Mouse (Mus musculus) right cerebral cortex, adult 18-20 months (tissue): ENCODE measurements around the gene Slc38a1.

Source experiments
- DNase-seq: peaks from one replicate; pipeline ENCODE4 v3.0.0; 2022; ENCODE audit warnings: mixed read lengths

Gene Slc38a1

DNA sequence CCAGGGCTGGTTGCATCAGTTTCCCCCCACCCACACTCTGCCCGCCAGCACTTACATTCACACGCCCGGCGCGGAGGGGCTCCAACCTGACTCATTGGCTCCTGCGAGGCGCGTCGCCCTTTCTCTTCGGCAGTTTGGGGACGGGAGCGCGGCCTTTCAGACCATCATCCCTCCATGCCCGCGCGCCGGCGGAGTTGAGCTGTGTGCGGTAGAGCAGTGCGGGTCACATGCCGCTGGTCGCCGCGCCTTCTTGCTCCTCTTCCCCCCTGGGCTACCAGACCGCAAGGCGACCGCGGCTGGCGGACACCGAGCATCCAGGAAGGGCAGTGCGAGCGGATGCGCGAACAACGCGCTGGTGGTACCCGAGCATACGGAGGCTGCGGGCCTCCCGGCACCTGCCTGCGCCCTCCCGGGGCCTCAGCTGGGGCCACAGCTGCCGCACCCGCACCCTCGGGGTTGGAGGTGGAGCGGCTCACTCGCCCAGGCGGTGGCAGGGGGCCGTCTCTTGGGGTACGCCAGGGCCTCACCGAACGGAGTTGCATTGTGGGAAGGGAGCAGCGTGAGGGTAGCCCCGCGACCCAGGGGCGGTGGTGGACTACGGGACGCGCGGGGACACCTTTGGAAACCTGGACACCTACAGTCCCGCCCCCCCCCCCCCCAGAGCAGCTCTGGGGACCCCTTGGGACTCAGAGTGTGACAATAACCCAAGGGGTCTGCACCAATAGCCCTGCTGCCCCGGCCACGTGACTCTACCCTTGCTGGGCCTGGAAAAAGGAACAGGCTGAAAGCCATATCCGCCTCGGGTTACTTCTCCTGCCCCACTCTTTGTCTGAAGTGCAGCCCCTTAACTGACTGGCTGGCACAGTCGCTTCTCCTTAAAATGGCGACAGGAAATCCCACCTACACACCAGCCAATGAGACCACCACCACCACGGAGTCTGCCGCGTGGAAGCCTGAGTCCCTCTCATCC, at the start of gene Slc38a1:
Gene Slc38a1, minus strand, starts transcription at position 478 of the 970 bp plus-strand sequence.
- DNase-seq, result peak; percentile 58

- DNase-seq, result no peak
These were observed 49.7 kb upstream of the Slc38a1 start for GRCm38 (mm10) chr15:96692401-96692800.

- DNase-seq, result no peak
These were observed 48.7 kb upstream of the Slc38a1 start for GRCm38 (mm10) chr15:96691381-96691780.

- peak; percentile 51 for DNase-seq
These were observed 48.1 kb upstream of the Slc38a1 start for GRCm38 (mm10) chr15:96690829-96691228.

DNA sequence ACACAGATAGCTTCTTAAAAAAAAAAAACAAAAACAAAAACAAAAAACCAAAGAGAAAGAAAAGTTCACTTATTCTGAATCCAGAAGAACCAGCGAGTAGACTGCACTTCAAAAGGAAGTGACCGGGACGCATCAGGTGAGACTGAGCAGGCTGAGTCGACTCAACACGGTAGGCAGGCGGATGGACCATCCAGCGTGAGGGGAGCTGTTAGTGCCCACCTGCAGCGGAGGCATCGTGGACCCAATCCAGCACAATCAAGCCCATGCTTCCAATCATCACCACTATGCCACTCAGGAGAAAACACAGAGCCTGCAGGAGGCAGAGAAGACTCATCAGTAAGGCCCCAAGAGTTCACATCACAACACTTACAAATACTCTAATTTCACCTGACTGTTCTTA, 47.2 kb upstream of the Slc38a1 start:
- no peak for DNase-seq

- no peak for DNase-seq
These were observed 46.1 kb upstream of the Slc38a1 start for GRCm38 (mm10) chr15:96688784-96689318.

DNA sequence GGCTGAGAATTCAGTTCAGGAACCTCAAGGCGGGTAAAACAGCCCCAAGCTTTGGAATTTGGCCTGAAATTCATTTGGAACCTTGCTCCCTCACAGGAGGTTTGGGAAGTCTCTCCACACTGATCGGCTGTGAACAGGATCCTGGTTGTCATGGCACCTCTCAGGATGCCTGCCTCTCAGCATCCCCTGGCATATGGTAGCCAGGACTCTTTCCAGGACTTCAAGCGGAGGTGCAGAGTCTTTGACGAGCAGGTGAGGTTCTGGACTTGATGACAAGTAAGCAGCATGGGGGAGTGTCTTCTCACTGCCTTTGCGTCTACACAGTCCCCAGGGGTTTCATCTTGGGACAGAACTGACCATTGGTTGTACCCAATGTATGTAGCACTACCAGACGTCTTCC, 45.3 kb upstream of the Slc38a1 start:
- no peak for DNase-seq

- DNase-seq, result no peak
These were observed 44.7 kb upstream of the Slc38a1 start for GRCm38 (mm10) chr15:96687366-96687765.

- no peak for DNase-seq
These were observed 43.8 kb upstream of the Slc38a1 start for GRCm38 (mm10) chr15:96686201-96687159.

GRCm38 (mm10) chr15:96685273-96685672, 42.6 kb upstream of the Slc38a1 start:
- DNase-seq, result no peak

DNA sequence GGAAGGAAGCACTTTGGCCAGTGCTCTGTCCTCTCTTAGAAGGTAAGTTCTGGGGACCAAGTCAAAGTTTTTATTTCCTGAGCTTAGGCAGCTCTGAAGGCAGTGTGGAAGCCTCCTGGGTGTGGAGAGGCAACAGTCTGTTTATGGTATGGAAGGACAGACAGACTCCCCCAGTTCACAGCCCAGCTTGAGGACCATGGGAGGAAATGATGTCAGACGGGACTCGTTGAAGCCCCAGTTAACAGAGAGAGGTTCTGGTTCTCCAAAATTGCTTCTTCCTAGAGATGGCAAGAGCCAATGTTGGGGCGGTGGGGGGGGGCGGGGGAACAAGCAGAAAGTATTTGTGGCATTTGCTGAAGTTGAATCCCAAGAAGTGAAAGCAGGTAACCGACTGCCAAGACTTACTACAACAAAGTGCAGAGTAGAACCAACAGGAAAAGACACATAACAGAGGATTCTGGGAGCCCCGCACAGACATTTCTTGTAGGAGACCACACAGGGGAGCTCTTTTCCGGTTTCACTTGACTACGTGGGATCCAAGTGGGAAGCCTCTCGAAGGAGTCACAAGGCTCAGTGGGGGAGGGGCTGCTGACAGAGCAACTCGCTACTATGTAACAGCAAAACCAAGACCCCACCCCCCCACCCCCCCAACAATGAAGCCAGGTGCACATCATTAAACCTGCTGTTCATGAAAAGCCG, 41.6 kb upstream of the Slc38a1 start:
- no peak for DNase-seq

GRCm38 (mm10) chr15:96678871-96679773, 36.4 kb upstream of the Slc38a1 start:
- DNase-seq, result no peak

- no peak for DNase-seq
These were observed 33.8 kb upstream of the Slc38a1 start for GRCm38 (mm10) chr15:96676518-96676917.

- no peak for DNase-seq
These were observed 33.0 kb upstream of the Slc38a1 start for GRCm38 (mm10) chr15:96675744-96676143.

DNA sequence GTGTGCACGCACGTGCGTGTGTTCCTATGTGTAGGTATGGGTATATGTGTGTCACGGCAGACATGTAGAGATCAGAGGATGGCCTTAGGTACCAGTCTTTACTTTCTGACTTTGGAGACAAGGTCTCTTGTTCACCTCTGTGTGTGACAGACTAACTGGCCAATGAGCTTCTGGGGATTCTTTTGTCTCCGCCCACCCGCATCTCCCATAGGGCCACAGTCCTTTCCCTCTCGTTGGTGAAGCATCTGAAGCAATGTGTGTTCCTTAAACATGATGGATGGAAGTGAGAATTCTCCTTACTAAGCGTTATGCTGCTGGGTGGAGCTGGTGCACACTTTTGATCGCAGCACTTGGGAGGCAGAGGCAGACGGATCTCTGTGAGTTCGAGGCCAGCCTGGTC, 32.3 kb upstream of the Slc38a1 start:
- no peak for DNase-seq

DNA sequence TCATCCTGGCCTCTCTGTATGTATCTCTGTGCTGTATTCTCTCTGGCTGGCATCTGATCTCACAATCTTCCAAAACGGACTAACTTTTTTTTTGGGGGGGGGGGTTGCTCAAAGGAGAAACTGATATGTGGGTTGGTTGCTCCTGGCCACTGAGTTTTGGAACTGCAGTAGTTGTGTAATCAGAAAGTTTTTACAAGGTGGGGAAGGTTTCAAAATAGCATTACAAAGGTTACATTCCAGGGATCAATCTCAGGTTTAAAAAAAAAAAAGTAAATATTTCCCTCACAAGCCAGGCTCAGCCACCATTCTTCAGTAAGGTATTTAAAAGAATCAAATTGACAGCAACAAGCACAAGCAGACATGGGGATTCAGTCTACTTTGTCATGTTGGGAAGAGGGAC, 31.4 kb upstream of the Slc38a1 start:
- DNase-seq, result no peak

DNA sequence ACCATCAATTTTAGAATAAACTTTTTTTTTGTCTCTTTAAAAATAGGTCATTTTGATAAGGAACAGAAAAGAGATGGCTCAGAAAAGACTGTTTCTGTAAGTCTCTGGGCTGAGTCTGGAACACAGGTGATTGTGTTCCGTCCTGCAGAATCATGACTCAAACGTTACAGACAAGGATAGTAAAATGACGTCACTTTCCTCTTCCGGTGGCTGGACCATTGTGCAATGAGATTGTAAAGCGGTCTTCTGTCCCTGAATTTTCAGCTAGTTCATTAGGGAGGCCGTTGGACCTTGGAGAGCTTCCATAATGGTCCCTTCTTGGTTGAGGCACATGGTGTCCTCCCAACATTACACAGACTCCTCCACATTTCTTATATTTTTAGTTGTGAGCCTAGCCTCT, 27.0 kb upstream of the Slc38a1 start:
- DNase-seq, result no peak

GRCm38 (mm10) chr15:96666663-96667062, 23.9 kb upstream of the Slc38a1 start:
- peak; percentile 60 for DNase-seq

DNA sequence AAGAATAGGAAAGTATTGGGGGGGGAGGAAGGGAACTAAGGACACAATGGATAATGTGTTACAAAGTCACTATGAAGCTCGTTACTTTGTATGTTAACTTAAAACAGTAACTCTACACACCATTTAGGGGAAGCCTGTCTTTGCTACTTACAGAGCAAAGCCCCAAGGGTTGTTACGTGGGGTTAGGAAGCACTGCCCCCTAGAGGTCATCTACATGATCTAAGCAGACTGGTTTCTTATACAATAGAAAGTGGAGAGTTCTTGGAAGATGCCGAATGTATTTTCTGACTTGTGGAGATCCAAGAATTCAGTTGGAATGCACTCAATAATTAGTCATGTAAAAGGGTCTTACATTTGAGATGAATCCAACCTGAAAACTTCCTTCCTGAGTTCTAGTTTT, 23.2 kb upstream of the Slc38a1 start:
- DNase-seq, result peak; percentile 76

DNA sequence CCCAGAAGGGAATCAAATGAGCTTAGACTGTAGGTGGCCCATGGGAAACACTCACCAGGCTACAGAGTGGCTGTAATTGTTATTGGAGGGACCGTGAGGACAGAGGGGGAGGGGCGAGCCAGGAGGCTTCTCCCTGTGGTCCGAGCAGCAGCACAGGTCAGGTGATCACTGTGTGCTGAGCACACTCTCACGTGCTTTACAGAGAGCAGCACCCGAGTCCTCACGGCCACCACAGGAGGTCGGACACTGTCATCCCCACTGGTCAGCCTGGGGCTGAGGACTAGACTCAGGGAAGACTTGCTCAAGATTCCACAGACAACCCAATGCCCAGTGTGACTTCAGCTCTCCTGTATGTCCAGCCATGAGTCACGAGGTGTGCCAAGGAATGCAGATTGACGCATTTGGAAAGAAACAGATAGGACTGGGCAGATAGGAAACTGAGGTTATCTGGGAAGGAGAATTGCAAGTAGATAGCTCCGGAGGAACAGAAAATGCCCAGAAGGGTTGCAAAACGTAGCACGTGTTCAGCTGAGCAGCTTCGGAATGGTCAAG, 18.0 kb upstream of the Slc38a1 start:
- DNase-seq, result no peak

DNA sequence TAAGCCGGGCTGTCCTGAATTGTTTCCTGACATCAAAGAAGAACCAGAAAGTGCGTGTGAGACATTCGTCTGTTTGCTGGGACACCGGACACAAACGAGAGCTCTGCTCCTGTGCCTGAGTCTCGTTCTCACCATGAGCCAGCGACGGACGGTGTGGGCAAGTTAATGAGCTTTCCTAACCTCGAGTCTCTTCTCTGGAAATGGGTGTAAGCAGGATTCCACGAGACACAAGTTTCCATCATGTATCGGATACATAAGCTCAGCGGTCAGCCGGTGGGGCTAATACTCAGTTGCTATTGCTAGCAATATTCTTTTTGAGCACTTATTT, 15.5 kb upstream of the Slc38a1 start:
- no peak for DNase-seq
